In the genomic region with DNA sequence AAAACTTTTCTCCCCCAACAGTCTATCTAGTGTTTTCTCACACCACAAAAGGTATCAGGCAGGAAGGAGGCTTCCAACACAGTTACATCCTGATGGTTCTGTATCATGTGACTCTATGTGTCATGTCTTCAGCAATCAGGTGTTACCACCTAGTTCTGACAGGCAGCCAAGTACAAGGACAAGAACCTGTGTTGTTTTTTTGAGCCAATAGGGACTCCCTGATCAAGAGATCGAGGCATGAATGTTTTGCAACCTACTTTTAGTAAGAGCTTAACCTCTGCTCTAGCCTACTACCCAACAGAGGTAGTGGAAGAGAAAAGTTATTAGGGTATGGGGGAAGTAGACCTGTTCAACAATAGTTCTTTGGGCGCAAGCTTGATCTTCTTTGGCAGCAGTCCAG, we compare ENCODE assay signal across 46 mouse cellular contexts. TPM values are rescaled to one million over a fixed set of nuclear protein-coding genes. Genes with fewer than 3 reads are reported as not detected.
"Had no signal": no experiment of that assay in that cellular context is flagged by ENCODE, and none has a peak within 500 bp of the region (broad histone marks: within the 10 kb centered on the region; RNA-seq: fewer than 3 reads in every experiment).

No protein-coding gene starts in this region.

- H3K27ac ChIP-seq: limb, embryonic 10.5 days; limb, embryonic 12.5 days; limb, embryonic 13.5 days; limb, embryonic 15.5 days; liver, embryonic 12.5 days; liver, embryonic 13.5 days; liver, embryonic 14.5 days; liver, embryonic 15.5 days; lung, embryonic 15.5 days; macrophage; midbrain, embryonic 10.5 days; midbrain, embryonic 12.5 days; midbrain, embryonic 13.5 days; midbrain, embryonic 15.5 days; neural tube, embryonic 12.5 days; neural tube, embryonic 13.5 days had no signal

- H3K36me3 ChIP-seq: limb, embryonic 10.5 days; limb, embryonic 12.5 days; limb, embryonic 13.5 days; limb, embryonic 15.5 days; liver, embryonic 12.5 days; liver, embryonic 13.5 days; liver, embryonic 15.5 days; lung, embryonic 15.5 days; midbrain, embryonic 10.5 days; midbrain, embryonic 12.5 days; midbrain, embryonic 13.5 days; midbrain, embryonic 15.5 days; neural tube, embryonic 12.5 days; neural tube, embryonic 13.5 days had no signal

- H3K4me1 ChIP-seq: limb, embryonic 10.5 days; limb, embryonic 12.5 days; limb, embryonic 13.5 days; limb, embryonic 15.5 days; liver, embryonic 12.5 days; liver, embryonic 13.5 days; liver, embryonic 15.5 days; lung, embryonic 15.5 days; midbrain, embryonic 10.5 days; midbrain, embryonic 12.5 days; midbrain, embryonic 13.5 days; midbrain, embryonic 15.5 days; neural tube, embryonic 12.5 days; neural tube, embryonic 13.5 days had no signal

- ATAC-seq: liver, embryonic 12.5 days; liver, postnatal 0 days; lung, postnatal 0 days; midbrain, embryonic 13.5 days; midbrain, embryonic 15.5 days; midbrain, embryonic 16.5 days had no signal

- DNase-seq: left cerebral cortex, postnatal 4 days; liver; liver, embryonic 13.5 days; liver, postnatal 0 days; lung, adult 18-20 months; lung, embryonic 14.5 days; lung, postnatal 10 days; lung, postnatal 14 days; lung, postnatal 36 days; lung, postnatal 4 days; midbrain, embryonic 14.5 days had no signal

- H3K27me3 ChIP-seq: limb, embryonic 12.5 days; limb, embryonic 13.5 days; limb, embryonic 15.5 days; liver, embryonic 12.5 days; liver, embryonic 13.5 days; liver, embryonic 15.5 days; lung, embryonic 15.5 days; megakaryocyte, embryonic 14.5 days; midbrain, embryonic 12.5 days; midbrain, embryonic 13.5 days; midbrain, embryonic 15.5 days; neural tube, embryonic 12.5 days; neural tube, embryonic 13.5 days had no signal

- H3K9ac ChIP-seq: limb, embryonic 12.5 days; limb, embryonic 13.5 days; limb, embryonic 15.5 days; liver, embryonic 12.5 days; liver, embryonic 13.5 days; liver, embryonic 14.5 days; liver, embryonic 15.5 days; liver, postnatal 0 days; lung, embryonic 14.5 days; lung, embryonic 15.5 days; midbrain, embryonic 12.5 days; midbrain, embryonic 13.5 days; midbrain, embryonic 15.5 days; neural tube, embryonic 12.5 days; neural tube, embryonic 13.5 days had no signal

- H3K4me3 ChIP-seq: limb, embryonic 10.5 days; limb, embryonic 12.5 days; limb, embryonic 13.5 days; limb, embryonic 15.5 days; liver, embryonic 12.5 days; liver, embryonic 13.5 days; liver, embryonic 15.5 days; lung, embryonic 15.5 days; megakaryocyte, embryonic 14.5 days; midbrain, embryonic 10.5 days; midbrain, embryonic 12.5 days; midbrain, embryonic 13.5 days; midbrain, embryonic 15.5 days; myocyte; neural tube, embryonic 12.5 days; neural tube, embryonic 13.5 days had no signal

- H3K9me3 ChIP-seq: limb, embryonic 10.5 days; limb, embryonic 15.5 days; liver, embryonic 13.5 days; liver, embryonic 15.5 days; lung, embryonic 15.5 days; midbrain, embryonic 12.5 days had no signal

RNA-seq across cellular contexts. Expression of a gene that starts 6.6 kb away (rescaled TPM):
- total RNA-seq: left cerebral cortex, postnatal 10 days; left cerebral cortex, postnatal 14 days; left cerebral cortex, postnatal 25 days; left cerebral cortex, postnatal 36 days; left cerebral cortex, postnatal 4 days; liver, adult 2 months; megakaryocyte progenitor cell, adult 5-6 weeks; megakaryocyte, adult 5-6 weeks; megakaryocyte-erythroid progenitor cell, adult 5-6 weeks; midbrain, postnatal 0 days; monocyte, adult 5-6 weeks had no signal
- polyA plus RNA-seq: limb, embryonic 10.5 days; limb, embryonic 11.5 days; limb, embryonic 12.5 days; liver, adult 2 months; liver, embryonic 11.5 days; liver, embryonic 12.5 days; liver, embryonic 13.5 days; liver, embryonic 14.5 days; liver, embryonic 15.5 days; liver, embryonic 16.5 days; liver, postnatal 0 days; lung, embryonic 14.5 days; lung, embryonic 15.5 days; lung, embryonic 16.5 days; lung, postnatal 0 days; macrophage; midbrain, embryonic 10.5 days; midbrain, embryonic 11.5 days; midbrain, embryonic 12.5 days; midbrain, embryonic 13.5 days; midbrain, embryonic 14.5 days; midbrain, embryonic 15.5 days; midbrain, embryonic 16.5 days; midbrain, postnatal 0 days; myocyte; neural tube, embryonic 11.5 days; neural tube, embryonic 12.5 days; neural tube, embryonic 13.5 days had no signal
